Mouse (Mus musculus) layer of hippocampus, adult 2 months (tissue): ENCODE results near the gene Hpca. TPM values are rescaled to one million over a fixed set of nuclear protein-coding genes. Genes with fewer than 3 reads are reported as not detected.

Experiments used
- DNase-seq, 2 experiments: peaks; one replicate each; pipeline ENCODE4 v3.0.0; 2022; ENCODE audit warnings: low spot score in 2 of 2
- H3K27ac ChIP-seq: fragments of 200-600 bp; 2 replicates; pipeline ENCODE4 v1.8.1; 2022
- H3K4me3 ChIP-seq: fragments of 200-600 bp; 2 replicates; pipeline ENCODE4 v1.8.1; 2022; ENCODE audit warnings: mild to moderate bottlenecking
- CTCF ChIP-seq: fragments of 200-600 bp; conservative IDR thresholded peaks from 2 replicates; pipeline ENCODE4 v1.8.1; 2022; ENCODE audit warnings: antibody characterized with exemption, mild to moderate bottlenecking, moderate library complexity
- total RNA-seq, 2 experiments: library from RNA; stranded (reverse); gene quantifications; 2 replicates each; pipeline ENCODE4 v1.2.3; 2021

Hpca gene
- total RNA-seq, 2 experiments from 2014 or later: 2,418 to 2,601 TPM

DNA sequence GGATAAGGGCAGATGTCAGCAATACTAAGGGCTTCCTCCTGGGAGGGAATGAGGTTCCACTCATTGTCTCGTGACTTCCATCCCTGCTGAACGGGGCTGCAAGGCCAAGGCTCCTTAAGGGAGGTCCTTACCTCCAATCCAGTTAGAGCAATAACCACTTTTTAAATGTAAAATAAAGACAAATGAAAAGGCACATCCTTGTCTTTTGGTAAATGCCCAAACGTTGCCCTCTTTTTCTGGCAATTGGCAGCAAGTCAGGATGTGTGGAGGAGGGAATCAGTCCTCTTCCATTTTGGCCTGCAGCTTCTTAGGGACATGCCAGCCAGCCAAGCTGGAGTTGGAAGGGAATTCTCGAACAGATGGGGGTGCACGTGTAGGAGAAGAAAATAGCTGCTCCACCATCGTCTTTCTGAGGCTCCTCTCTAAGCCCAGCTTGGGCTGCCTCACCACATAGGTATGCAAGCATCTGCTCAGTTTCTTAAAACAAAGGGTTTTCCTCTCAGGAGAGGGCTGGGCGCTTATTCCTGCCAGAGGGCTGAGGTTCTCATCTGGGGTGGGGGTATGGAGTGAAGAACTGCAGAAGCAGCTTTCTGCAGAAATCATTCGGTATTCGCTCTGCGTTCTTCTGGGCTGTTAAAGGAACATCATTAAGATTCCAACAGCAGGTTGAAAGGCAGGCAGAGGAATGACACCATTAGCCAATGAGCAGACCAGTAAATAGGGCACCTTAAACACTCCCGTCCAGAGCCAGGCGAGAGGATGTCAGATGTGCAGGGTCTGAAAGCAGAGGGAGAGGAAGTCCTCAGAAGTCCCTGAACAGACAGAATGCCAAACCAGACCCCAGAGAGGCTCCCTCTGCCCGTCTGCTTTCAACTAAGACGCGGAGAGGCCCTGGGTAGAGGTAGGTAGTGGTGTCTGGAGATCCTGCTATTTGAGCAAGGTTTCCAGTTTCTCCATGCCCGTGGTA is 22.8 kb upstream of the Hpca start:
- peak overlapping the region; percentile 84 for H3K27ac ChIP-seq
- DNase-seq: peak; percentile 78 to 85
- H3K4me3 ChIP-seq: no peak overlapping the region; the same call in 1 of the 2 replicates
- no peak for TF ChIP-seq CTCF

- DNase-seq: no peak
- Histone ChIP-seq H3K4me3 (no peak overlapping the region), H3K27ac (peak overlapping the region; percentile 84)
- TF ChIP-seq CTCF: no peak
Observed at GRCm38 (mm10) chr4:129143509-129143908, 21.7 kb upstream of the Hpca start.

DNA sequence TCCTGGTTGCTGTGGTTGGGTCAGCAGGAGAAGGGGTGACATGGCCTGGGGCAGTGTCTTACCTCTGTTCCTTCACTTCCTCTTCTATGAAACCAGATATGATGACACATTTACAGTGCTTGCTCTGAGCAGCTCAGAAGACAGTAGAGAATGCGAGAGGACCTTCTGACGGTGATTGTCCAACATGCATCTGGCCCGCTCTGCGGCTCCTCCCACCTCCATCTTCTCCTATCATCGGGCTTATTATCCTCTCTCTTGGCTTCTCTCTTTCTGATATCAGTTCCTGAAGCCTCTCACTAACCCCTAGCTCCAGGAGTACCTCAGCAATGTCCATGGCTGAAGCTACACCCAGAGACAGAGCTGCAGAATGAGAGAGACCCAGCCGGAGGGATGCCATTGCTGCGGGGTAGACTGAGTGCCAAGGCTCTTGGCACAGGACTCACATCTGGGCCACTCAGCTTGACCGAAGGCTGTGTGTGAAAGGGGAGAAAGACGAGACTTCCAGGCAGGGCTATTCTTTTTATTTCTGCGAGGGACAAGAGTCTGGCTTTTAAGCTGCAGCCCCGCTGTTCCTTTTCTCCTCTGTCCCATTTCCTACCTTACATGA is 20.7 kb upstream of the Hpca start:
- Histone ChIP-seq H3K27ac (peak overlapping the region; percentile 65; the same call in 1 of the 2 replicates), H3K4me3 (no peak overlapping the region)
- no peak for TF ChIP-seq CTCF
- DNase-seq: no peak

GRCm38 (mm10) chr4:129141560-129142438 is 20.0 kb upstream of the Hpca start:
- no peak for DNase-seq
- TF ChIP-seq CTCF: no peak
- peak overlapping the region; percentile 65; the same call in 1 of the 2 replicates for H3K27ac ChIP-seq
- H3K4me3 ChIP-seq: no peak overlapping the region

DNA sequence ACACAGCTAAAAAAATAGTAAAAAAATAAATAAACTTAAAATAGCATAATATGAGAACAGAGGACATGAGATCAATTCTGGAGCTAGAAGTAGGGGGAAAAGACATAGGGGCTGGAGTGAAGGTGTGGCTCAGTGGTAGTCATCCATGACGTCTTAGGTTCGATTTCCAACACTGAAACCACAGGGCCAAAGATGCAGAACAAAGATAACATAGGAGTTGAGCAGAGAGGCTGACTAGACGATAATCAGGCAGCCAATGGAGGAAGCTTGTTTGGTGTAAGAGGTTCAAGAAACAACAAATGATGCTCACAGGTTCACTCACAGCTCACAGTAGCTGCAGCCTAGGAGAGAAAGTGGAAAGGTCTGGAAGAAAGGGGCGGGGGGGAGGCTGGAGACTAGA is 19.0 kb upstream of the Hpca start:
- DNase-seq: no peak
- no peak for TF ChIP-seq CTCF
- Histone ChIP-seq H3K4me3 (no peak overlapping the region), H3K27ac (peak overlapping the region; percentile 65; the same call in 1 of the 2 replicates)

DNA sequence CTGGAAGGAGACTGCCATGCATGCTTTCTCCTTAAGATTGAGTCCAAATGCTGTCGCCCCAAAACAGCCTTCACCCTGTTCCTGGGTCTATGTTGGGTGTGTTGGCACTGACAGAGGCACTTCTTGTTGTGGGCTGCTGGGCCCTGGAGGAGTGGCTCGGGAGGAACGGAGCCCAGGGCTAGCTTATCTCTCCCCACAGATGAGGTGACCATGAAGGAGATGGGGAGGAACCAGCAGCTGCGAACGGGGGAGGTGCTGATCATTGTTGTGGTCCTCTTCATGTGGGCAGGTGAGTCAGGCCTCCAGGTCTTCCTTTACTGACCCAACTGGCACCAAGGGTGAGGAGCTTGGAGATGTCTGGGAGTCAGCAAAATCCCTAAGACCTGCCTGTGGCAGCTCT is 17.8 kb upstream of the Hpca start:
- no peak for TF ChIP-seq CTCF
- Histone ChIP-seq H3K4me3 (no peak overlapping the region), H3K27ac (no peak overlapping the region)
- no peak for DNase-seq

- no peak for DNase-seq
- Histone ChIP-seq H3K27ac (peak overlapping the region; percentile 96), H3K4me3 (peak overlapping the region; percentile 70)
- TF ChIP-seq CTCF: no peak
Observed at GRCm38 (mm10) chr4:129137392-129138321, 15.8 kb upstream of the Hpca start.

DNA sequence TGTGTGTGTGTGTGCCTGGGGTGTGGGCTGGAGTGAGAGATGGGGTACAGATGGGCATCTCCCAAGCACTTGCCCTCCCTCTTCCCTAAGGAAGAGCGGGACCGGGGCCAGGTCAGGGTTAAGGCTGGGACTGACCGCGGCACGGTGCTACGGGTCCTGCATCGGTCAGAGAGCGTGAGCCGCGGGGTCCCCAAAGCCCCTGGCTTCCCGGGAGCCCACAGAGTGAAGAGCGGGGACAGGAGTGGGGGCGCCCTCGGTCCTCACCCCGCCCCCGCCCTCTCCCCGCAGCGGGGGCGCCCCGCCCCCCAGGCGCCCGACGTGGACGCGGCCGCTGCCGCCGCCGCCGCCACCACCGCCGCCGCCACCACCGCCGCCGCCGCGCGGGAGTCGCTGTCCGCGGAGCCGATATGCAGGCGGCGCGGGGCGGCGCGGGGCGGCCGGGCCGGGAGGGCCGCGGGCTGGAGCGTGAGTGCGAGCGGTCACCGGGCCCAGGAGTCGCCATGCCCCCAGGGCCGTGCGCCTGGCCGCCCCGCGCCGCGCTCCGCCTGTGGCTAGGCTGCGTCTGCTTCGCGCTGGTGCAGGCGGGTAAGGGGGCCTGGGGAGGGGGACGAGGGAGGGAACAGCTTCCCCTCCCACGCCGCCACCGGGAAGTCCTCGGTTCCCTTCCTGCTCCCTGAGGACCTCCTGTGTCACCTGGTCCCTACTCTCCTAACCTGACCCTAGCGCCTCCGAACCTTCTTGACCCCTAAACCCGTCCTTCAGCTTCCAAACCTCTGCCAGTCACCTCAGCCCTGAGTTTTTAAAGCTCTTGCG is 14.9 kb upstream of the Hpca start, which contains the start of gene Fndc5:
Gene Fndc5 (plus strand): TSS at position 421 of the 813 bp plus-strand sequence.
- no peak for DNase-seq
- TF ChIP-seq CTCF: no peak
- Histone ChIP-seq H3K27ac (peak within 1 kb of the TSS; percentile 96), H3K4me3 (peak within 1 kb of the TSS; percentile 70)

DNA sequence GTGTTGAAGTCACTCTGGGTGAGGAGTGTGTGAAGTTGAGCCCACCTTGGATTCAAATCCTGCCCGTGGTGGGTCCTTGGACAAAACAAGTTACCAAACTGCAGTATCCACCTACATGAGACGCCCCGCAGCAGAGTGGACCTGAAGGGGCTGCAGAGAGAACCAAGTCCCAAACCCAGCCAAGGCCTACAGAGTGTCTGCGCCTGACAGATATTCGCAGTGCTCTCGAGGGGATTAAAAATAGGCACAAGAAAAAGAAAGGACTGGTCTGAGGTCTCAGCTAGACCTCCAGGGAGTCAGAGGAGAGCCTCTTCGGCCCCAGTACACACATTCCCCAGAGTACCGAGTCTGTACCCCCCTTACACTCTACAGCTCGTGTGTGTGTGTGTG is 14.3 kb upstream of the Hpca start:
- H3K27ac ChIP-seq: peak overlapping the region; percentile 96
- no peak for TF ChIP-seq CTCF
- peak overlapping the region; percentile 63 for H3K4me3 ChIP-seq
- no peak for DNase-seq

DNA sequence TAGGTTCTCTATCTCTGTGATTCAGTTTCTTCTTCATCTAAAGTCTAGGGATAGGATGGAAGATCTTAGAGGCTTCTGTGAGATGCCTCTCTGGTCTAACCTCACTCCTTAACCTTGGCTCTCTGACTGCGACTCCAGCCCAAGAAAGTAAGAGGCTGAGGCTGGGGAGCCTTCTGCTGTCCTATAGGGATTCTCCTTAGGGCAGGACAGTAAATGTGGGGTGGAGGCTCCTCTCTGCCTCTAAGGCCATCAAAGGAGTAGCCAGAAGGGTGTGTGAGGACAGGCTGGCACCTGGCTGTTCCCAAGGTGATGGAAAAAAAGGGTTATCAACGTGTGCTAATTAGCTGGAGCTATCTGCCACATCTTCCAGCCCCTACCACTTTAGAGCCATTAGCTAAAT is 13.8 kb upstream of the Hpca start:
- no peak for DNase-seq

More for the DNA sequence above, 13.8 kb upstream of the Hpca start:
- peak overlapping the region; percentile 96 for H3K27ac ChIP-seq
- TF ChIP-seq CTCF: no peak
- H3K4me3 ChIP-seq: no peak overlapping the region
